Mouse (Mus musculus) liver, embryonic 15.5 days (tissue): ENCODE measurements at regions not wholly inside any gene's neighbourhood (a gene's known extent, or its start where the extent isn't known, plus 50 kb on each side); places are given as distances from the start of the nearest gene placed in this dataset.

Source experiments
- ATAC-seq: fragments of 200-750 bp; cut with Nextera tagmentation; 2 replicates; pipeline ENCODE4 v1.8.0; 2017; ENCODE audit warnings: moderate number of reproducible peaks, mild to moderate bottlenecking, moderate library complexity; ENCODE audit not compliant: insufficient read depth
- H3K27ac ChIP-seq: fragments of 300-500 bp; sonication (generic); replicated peaks from 2 replicates; pipeline ENCODE4 v1.5.1; 2015; ENCODE audit warnings: mild to moderate bottlenecking, inconsistent platforms
- H3K27me3 ChIP-seq: fragments of 300-500 bp; sonication (generic); 2 replicates; pipeline ENCODE4 v1.6.1; 2015; ENCODE audit warnings: mild to moderate bottlenecking, inconsistent platforms
- H3K36me3 ChIP-seq: fragments of 300-500 bp; sonication (generic); replicated peaks from 2 replicates; pipeline ENCODE4 v1.6.1; 2015; ENCODE audit warnings: moderate library complexity, mild to moderate bottlenecking, inconsistent platforms
- H3K4me1 ChIP-seq: fragments of 300-500 bp; sonication (generic); replicated peaks from 2 replicates; pipeline ENCODE4 v1.6.1; 2015; ENCODE audit warnings: inconsistent platforms
- H3K4me2 ChIP-seq: fragments of 300-500 bp; sonication (generic); 2 replicates; pipeline ENCODE4 v1.6.1; 2015; ENCODE audit warnings: moderate library complexity, mild to moderate bottlenecking, inconsistent platforms
- H3K4me3 ChIP-seq: fragments of 300-500 bp; sonication (generic); replicated peaks from 2 replicates; pipeline ENCODE4 v1.5.1; 2015; ENCODE audit warnings: mild to moderate bottlenecking, inconsistent platforms
- H3K9ac ChIP-seq: fragments of 300-500 bp; sonication (generic); 2 replicates; pipeline ENCODE4 v1.6.1; 2015; ENCODE audit warnings: moderate library complexity, mild to moderate bottlenecking, inconsistent platforms
- H3K9me3 ChIP-seq: fragments of 300-500 bp; sonication (generic); replicated peaks from 2 replicates; pipeline ENCODE4 v1.6.1; 2016; ENCODE audit warnings: inconsistent platforms
- WGBS: fragments of 180-500 bp; shearing (Covaris S2); methylation state at CpG from one replicate; pipeline ENCODE4 v1.1.7; 2015; ENCODE audit warnings: mixed read lengths; ENCODE audit not compliant: insufficient replicate concordance; 5-methylcytosine and 5-hydroxymethylcytosine counted together

GRCm38 (mm10) chr16:75166040-75166439 is 419.8 kb downstream of the Lipi start:
- H3K9ac ChIP-seq = no peak overlapping the region
- H3K36me3 ChIP-seq = no peaks in the 10 kb centered on the region
- no peak overlapping the region for H3K4me3 ChIP-seq
- H3K9me3 ChIP-seq = no peaks in the 10 kb centered on the region
- 50% methylated on average over 1 of the region's 1 CpGs for WGBS
- H3K4me1 ChIP-seq = no peaks in the 10 kb centered on the region
- ATAC-seq = no peak
- H3K4me2 ChIP-seq = no peak overlapping the region
- H3K27ac ChIP-seq = no peak overlapping the region
- no peaks in the 10 kb centered on the region for H3K27me3 ChIP-seq

DNA sequence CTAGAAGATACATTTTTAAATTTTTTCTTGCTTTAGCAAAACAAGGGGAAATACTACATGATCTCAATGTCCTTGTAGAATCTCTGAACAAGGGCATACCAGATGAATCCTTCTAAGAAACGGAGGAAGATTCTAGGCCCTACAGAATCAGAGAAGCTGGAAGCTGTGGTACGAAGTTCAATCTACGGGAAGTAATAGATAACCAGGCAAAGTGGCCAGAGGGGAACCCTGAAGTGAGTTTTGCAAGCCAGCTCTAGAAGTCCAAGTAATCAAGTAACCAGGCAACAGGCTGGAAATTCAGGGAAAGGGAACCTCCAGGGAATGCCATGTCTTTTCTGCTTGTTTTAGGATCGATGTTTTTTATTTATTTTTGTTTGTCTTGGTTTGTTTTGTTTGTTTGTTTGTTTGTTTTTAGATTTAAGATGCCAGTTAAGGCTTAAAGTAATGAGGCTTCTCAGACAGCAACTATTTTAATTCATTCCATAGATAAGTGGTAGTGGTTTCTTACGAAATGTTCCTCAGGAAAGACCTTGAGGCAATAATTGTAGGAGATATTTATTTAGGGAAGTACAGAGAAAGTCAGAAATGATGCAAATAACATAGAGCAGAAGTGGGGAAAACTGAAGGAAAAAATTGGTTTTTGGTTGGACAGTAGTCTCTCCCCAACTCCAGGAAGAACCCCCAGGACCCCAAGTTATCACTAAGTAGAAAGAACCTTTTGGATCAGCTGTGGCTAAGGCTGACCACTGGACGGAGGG is 420.7 kb downstream of the Lipi start:
- no peak for ATAC-seq
- 48% methylated on average over 6 of the region's 6 CpGs for WGBS
- Histone ChIP-seq H3K36me3 (no peaks in the 10 kb centered on the region), H3K27me3 (no peaks in the 10 kb centered on the region), H3K4me3 (no peak overlapping the region), H3K9ac (no peak overlapping the region), H3K4me1 (no peaks in the 10 kb centered on the region), H3K4me2 (no peak overlapping the region), H3K9me3 (no peaks in the 10 kb centered on the region), H3K27ac (no peak overlapping the region)

GRCm38 (mm10) chr16:75159740-75160139 is 426.1 kb downstream of the Lipi start:
- no peak for ATAC-seq
- no peak overlapping the region for H3K4me3 ChIP-seq
- WGBS = 69% methylated on average over 2 of the region's 2 CpGs
- no peak overlapping the region for H3K27ac ChIP-seq
- H3K9ac ChIP-seq = no peak overlapping the region
- H3K9me3 ChIP-seq = no peaks in the 10 kb centered on the region
- no peaks in the 10 kb centered on the region for H3K27me3 ChIP-seq
- no peaks in the 10 kb centered on the region for H3K4me1 ChIP-seq
- no peaks in the 10 kb centered on the region for H3K36me3 ChIP-seq
- H3K4me2 ChIP-seq = no peak overlapping the region

DNA sequence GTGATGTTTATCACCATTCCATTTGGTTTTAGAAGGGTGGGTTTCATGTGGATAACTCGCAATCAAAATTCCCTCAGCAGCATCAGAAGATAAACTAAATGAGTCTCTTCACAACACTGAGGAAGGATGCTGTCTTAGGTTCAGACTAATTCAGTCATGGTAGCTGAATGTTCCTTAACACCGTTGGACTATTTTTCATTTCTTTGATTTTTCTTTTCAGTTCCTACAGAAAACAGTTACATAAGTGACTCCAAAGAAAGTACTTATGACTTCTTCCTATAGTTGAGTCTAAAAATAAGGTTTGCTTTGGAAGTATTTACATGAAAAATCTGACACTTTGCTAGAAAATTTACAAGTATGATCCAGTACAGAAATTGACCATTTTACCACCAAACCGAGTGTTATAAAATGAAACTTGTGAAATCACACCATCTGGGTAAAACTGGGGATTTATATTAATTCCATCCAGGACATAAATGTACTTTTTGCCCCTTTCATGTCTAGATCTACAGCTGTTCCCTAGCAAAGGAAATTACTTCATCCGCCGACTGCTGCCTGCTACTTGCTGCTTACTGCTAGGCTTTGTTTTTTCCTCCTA is 430.3 kb downstream of the Lipi start:
- Histone ChIP-seq H3K36me3 (no peaks in the 10 kb centered on the region), H3K4me1 (no peaks in the 10 kb centered on the region), H3K27me3 (no peaks in the 10 kb centered on the region), H3K9me3 (no peaks in the 10 kb centered on the region), H3K9ac (no peak overlapping the region), H3K4me2 (no peak overlapping the region), H3K4me3 (no peak overlapping the region), H3K27ac (no peak overlapping the region)
- no peak for ATAC-seq
- 55% methylated on average over 5 of the region's 5 CpGs for WGBS
